Mouse (Mus musculus): ENCODE results near the gene Terb2.
"Not testable (repeated sequence)": the region's sequence is repeated elsewhere in the genome, so short reads cannot be mapped to it uniquely, and the experiment has no call there.

DNA sequence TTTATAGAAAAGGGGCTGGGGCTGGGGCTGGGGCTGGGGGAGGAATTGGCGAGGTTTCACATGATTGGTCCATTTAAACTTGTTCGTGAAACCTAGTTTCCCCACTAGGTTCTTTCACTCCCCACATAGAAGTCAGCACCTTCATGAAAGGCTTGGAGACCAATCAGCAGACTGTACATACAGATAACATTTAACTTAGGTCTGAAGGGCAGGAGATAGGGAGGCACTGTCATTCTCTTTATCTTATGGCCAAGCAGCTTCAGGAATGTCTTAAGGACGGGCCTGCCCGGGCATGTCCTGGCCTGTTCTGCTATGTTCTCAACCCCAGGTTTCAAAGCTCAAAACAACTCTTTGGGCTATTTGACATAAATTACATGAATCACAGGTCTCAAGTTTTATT is 31.0 kb downstream of the Terb2 start:
- TF ChIP-seq CTCF, EP300 (IDR thresholded peaks at IDR 0.05): not testable (repeated sequence)
